Mouse (Mus musculus): Measurements from ENCODE around the gene Hoxa9. TPM values are rescaled to one million over a fixed set of nuclear protein-coding genes. Genes with fewer than 3 reads are reported as not detected.

Gene Hoxa9
- polyA plus RNA-seq, 2 experiments = 39.0 to 107 TPM

GRCm38 (mm10) chr6:52273656-52274280, 42.9 kb upstream of the Hoxa9 start:
- H3K9ac ChIP-seq (ENCODE audit: low read depth, low read length, severe bottlenecking) = peak overlapping the region; percentile 40

GRCm38 (mm10) chr6:52272766-52273655, 42.1 kb upstream of the Hoxa9 start:
- 20% methylated on average over 21 of the region's 22 CpGs for WGBS
- peaks cover 59% of the 10 kb centered on the region for H3K27me3 ChIP-seq (ENCODE audit: control insufficient read depth, insufficient read depth, low read length)
- peak overlapping the region; percentile 40; the same call in 1 of the 2 replicates for H3K4me2 ChIP-seq (replicated peaks; ENCODE audit: low read depth, low read length, severe bottlenecking)
- peaks cover 35% of the 10 kb centered on the region for H3K4me1 ChIP-seq (ENCODE audit: control insufficient read depth, insufficient read depth, low read length)
- peak overlapping the region; percentile 40; the same call in 1 of the 2 replicates for H3K9ac ChIP-seq (ENCODE audit: low read depth, low read length, severe bottlenecking)
- H3K36me3 ChIP-seq (ENCODE audit: control insufficient read depth, insufficient read depth, low read length) = no peaks in the 10 kb centered on the region
- 0 out of 2 replicates have a peak overlapping the region, but pooled peaks have one; percentile 15 for H3K4me3 ChIP-seq (replicated peaks; ENCODE audit: low read length)
- no peak for TF ChIP-seq POLR2A (IDR thresholded peaks at IDR 0.05; ENCODE audit: borderline replicate concordance, extremely low read depth, insufficient read depth, insufficient read length)
- H3K9me3 ChIP-seq (ENCODE audit: control insufficient read depth, low read length) = no peaks in the 10 kb centered on the region
- DNase-seq (ENCODE audit: low spot score) (peak; percentile 8), ATAC-seq (ENCODE audit: low FRiP score, low read depth) (no peak)
- no peak overlapping the region for H3K27ac ChIP-seq (replicated peaks; ENCODE audit: low read depth, low read length)

More at GRCm38 (mm10) chr6:52273656-52274280, 42.9 kb upstream of the Hoxa9 start:
- H3K4me1 ChIP-seq (ENCODE audit: control insufficient read depth, insufficient read depth, low read length) = peaks cover 33% of the 10 kb centered on the region
- WGBS = 17% methylated on average over 22 of the region's 22 CpGs
- no peaks in the 10 kb centered on the region for H3K9me3 ChIP-seq (ENCODE audit: control insufficient read depth, low read length)
- H3K36me3 ChIP-seq (ENCODE audit: control insufficient read depth, insufficient read depth, low read length) = no peaks in the 10 kb centered on the region
- DNase-seq (ENCODE audit: low spot score) (no peak), ATAC-seq (ENCODE audit: low FRiP score, low read depth) (no peak)
- TF ChIP-seq POLR2A (IDR thresholded peaks at IDR 0.05; ENCODE audit: borderline replicate concordance, extremely low read depth, insufficient read depth, insufficient read length) = no peak
- H3K4me3 ChIP-seq (replicated peaks; ENCODE audit: low read length) = peak overlapping the region; percentile 15; the same call in 1 of the 2 replicates
- no peak overlapping the region for H3K27ac ChIP-seq (replicated peaks; ENCODE audit: low read depth, low read length)
- H3K4me2 ChIP-seq (replicated peaks; ENCODE audit: low read depth, low read length, severe bottlenecking) = peak overlapping the region; percentile 40
- peaks cover 51% of the 10 kb centered on the region for H3K27me3 ChIP-seq (ENCODE audit: control insufficient read depth, insufficient read depth, low read length)

DNA sequence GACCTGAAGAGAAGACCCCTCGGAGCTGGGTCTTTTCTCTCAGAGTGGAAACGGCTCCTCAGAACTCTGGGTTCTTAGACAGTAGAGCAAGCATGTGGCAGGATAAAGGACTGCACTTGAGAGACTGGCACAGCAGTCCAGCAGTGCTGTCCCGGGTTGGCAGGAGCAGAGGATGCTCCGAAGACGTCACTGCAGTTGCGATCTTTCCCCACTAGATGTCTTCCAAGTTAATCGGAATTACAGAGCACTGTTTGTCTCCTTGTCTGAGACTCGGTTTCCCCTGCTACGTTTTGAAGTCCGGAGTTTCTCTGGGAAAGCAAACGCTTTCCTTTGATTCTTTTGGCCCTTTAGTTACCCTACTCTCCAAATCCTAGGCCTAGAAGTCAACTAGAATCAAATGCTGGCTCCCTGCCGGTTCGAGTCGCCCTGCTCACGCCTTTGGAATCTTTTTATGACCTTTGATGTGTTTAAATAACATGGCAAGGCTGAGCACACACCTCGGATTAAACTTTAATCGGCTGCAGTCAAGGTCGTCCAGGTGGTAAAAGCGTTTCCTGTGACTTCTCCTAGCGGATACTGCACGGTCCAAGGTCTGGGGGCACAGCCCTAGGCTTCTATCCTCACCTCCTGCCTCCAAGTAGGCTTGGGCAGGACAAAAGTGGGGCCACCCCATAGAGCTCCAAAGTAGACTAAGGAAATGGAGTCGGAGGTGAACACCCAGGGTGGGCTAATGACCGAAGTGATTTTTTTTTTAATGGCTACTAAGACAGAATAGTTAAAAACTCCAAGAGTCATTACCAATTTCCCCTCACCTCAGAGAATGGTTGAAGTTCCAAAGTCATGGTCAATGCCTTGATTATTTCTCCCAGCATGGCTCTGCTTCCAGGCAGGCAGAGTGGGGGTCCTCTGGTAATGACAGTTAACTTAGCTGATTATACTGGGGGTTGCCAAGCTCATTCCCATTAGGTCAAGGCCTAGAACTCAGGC, 39.9 kb upstream of the Hoxa9 start:
- Histone ChIP-seq H3K4me1 (ENCODE audit: control insufficient read depth, insufficient read depth, low read length) (peaks cover 35% of the 10 kb centered on the region), H3K27me3 (ENCODE audit: control insufficient read depth, insufficient read depth, low read length) (peaks cover 60% of the 10 kb centered on the region), H3K9ac (ENCODE audit: low read depth, low read length, severe bottlenecking) (0 out of 2 replicates have a peak overlapping the region, but pooled peaks have one; percentile 16), H3K4me3 (replicated peaks; ENCODE audit: low read length) (0 out of 2 replicates have a peak overlapping the region, but pooled peaks have one; percentile 2), H3K36me3 (ENCODE audit: control insufficient read depth, insufficient read depth, low read length) (no peaks in the 10 kb centered on the region), H3K9me3 (ENCODE audit: control insufficient read depth, low read length) (no peaks in the 10 kb centered on the region), H3K27ac (replicated peaks; ENCODE audit: low read depth, low read length) (no peak overlapping the region), H3K4me2 (replicated peaks; ENCODE audit: low read depth, low read length, severe bottlenecking) (peak overlapping the region; percentile 26; the same call in 1 of the 2 replicates)
- no peak for TF ChIP-seq POLR2A (IDR thresholded peaks at IDR 0.05; ENCODE audit: borderline replicate concordance, extremely low read depth, insufficient read depth, insufficient read length)
- DNase-seq (ENCODE audit: low spot score) (peak; percentile 86), ATAC-seq (ENCODE audit: low FRiP score, low read depth) (peak; percentile 51; the same call in 1 of the 2 replicates)
- 5% methylated on average over 23 of the region's 23 CpGs for WGBS

GRCm38 (mm10) chr6:52268756-52269155, 37.9 kb upstream of the Hoxa9 start:
- H3K9ac ChIP-seq (ENCODE audit: low read depth, low read length, severe bottlenecking) = no peak overlapping the region
- no peaks in the 10 kb centered on the region for H3K36me3 ChIP-seq (ENCODE audit: control insufficient read depth, insufficient read depth, low read length)
- no peak overlapping the region for H3K4me2 ChIP-seq (replicated peaks; ENCODE audit: low read depth, low read length, severe bottlenecking)
- H3K27ac ChIP-seq (replicated peaks; ENCODE audit: low read depth, low read length) = no peak overlapping the region
- ATAC-seq (ENCODE audit: low FRiP score, low read depth) (no peak), DNase-seq (ENCODE audit: low spot score) (no peak)
- no peaks in the 10 kb centered on the region for H3K9me3 ChIP-seq (ENCODE audit: control insufficient read depth, low read length)
- WGBS = 20% methylated on average over 3 of the region's 3 CpGs
- H3K4me1 ChIP-seq (ENCODE audit: control insufficient read depth, insufficient read depth, low read length) = peaks cover 26% of the 10 kb centered on the region
- no peak overlapping the region for H3K4me3 ChIP-seq (replicated peaks; ENCODE audit: low read length)
- TF ChIP-seq POLR2A (IDR thresholded peaks at IDR 0.05; ENCODE audit: borderline replicate concordance, extremely low read depth, insufficient read depth, insufficient read length) = no peak
- H3K27me3 ChIP-seq (ENCODE audit: control insufficient read depth, insufficient read depth, low read length) = peaks cover 48% of the 10 kb centered on the region
